Mouse (Mus musculus) heart, postnatal 0 days (tissue): ENCODE results near the gene Akap2.

Experiments
- CTCF ChIP-seq: IDR thresholded peaks from 2 replicates; pipeline ENCODE4 v1.5.1; 2016; ENCODE audit warnings: antibody characterized with exemption, control low read depth, low read depth
- EP300 ChIP-seq: IDR thresholded peaks from 2 replicates; pipeline ENCODE4 v1.6.1; 2016; ENCODE audit warnings: antibody characterized with exemption, low read depth

DNA sequence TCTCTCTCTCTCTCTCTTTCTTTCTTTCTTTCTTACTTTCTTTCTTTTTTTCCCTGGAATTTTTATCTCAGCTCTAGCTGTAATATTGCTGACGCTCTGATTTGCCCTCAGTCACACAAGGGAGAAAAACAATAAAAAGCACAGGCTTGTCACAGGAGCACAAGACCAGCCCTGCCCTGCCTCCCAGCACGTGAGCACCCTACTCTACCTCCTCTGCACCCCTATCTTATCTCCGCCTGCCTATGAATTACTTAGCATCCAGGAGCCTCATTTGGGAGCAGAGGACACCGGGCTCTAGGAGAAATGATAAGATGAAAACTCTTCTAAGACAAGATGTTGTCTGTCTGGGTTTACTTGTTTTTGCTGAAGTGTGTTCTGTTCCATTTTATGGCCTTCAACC, 57.1 kb downstream of the Akap2 start:
- TF ChIP-seq CTCF (no peak), EP300 (no peak)
